Mouse (Mus musculus): ENCODE results near the gene Tcea3. TPM values are rescaled to one million over a fixed set of nuclear protein-coding genes. Genes with fewer than 3 reads are reported as not detected.

Gene Tcea3
- 1 to 10 TPM; 2.9 to 3.9 TPM for total RNA-seq (2023)

GRCm38 (mm10) chr4:136247729-136248463 is at the start of gene Tcea3:
Tcea3 (plus strand) TSS chr4:136247729.

GRCm38 (mm10) chr4:136206033-136206893 is 41.3 kb upstream of the Tcea3 start, which contains the start of gene Asap3:
Asap3 (plus strand) TSS chr4:136206365.

GRCm38 (mm10) chr4:136284455-136284854 is 36.9 kb downstream of the Tcea3 start, which contains the start of gene Zfp46:
Zfp46 (plus strand) TSS chr4:136284683.

GRCm38 (mm10) chr4:136310229-136311041 is 62.9 kb downstream of the Tcea3 start, which contains the start of gene Hnrnpr:
Hnrnpr (plus strand) TSS chr4:136310942.

Other genes with a start within 250 kb of the Tcea3 start
- 10 to 100 TPM; 65.3 to 70.7 TPM for gene Eloa, start 226.0 kb upstream of the Tcea3 start, total RNA-seq (2023)
- gene Rpl11, start 194.3 kb upstream of the Tcea3 start, total RNA-seq (2023) = 100 to 1,000 TPM; 351 to 354 TPM
- 1 to 10 TPM; 3.5 to 7.7 TPM for gene Id3, start 104.2 kb upstream of the Tcea3 start, total RNA-seq (2023)
- 10 to 100 TPM; 90.1 to 92.7 TPM for gene E2f2, start 75.3 kb upstream of the Tcea3 start, total RNA-seq (2023)
- gene Asap3, start 41.4 kb upstream of the Tcea3 start, total RNA-seq (2023) = under 1 TPM; 0.09 to 0.22 TPM
- 1 to 10 TPM; 7.5 to 9.3 TPM for gene Zfp46, start 37.0 kb downstream of the Tcea3 start, total RNA-seq (2023)
- 10 to 100 TPM; 42.2 to 50.3 TPM for gene Hnrnpr, start 63.2 kb downstream of the Tcea3 start, total RNA-seq (2023)
- gene Htr1d, start 175.8 kb downstream of the Tcea3 start, total RNA-seq (2023) = not detected
- not detected for gene 6030445D17Rik, start 214.5 kb downstream of the Tcea3 start, total RNA-seq (2023)
- 1 to 10 TPM; 1.3 to 4.9 TPM for gene Luzp1, start 222.0 kb downstream of the Tcea3 start, total RNA-seq (2023)